Mouse (Mus musculus): Measurements from ENCODE around the gene Nepn.
"Not testable (repeated sequence)": the region's sequence is repeated elsewhere in the genome, so short reads cannot be mapped to it uniquely, and the experiment has no call there.

Gene Nepn

GRCm38 (mm10) chr10:52388922-52389430, at the start of gene Nepn:
Gene Nepn (plus strand): TSS chr10:52388972.
- no peak for DNase-seq

- not testable (repeated sequence) for DNase-seq
Observed at GRCm38 (mm10) chr10:52343324-52343723, 45.4 kb upstream of the Nepn start.

GRCm38 (mm10) chr10:52353184-52353583, 35.6 kb upstream of the Nepn start:
- no peak for DNase-seq

GRCm38 (mm10) chr10:52358467-52358866, 30.3 kb upstream of the Nepn start, which contains the start of gene Gm26741:
Gene Gm26741 (plus strand): TSS chr10:52358767.
- DNase-seq = no peak

- DNase-seq = no peak
Observed at GRCm38 (mm10) chr10:52360241-52360735, 28.5 kb upstream of the Nepn start.

GRCm38 (mm10) chr10:52360862-52361609, 27.7 kb upstream of the Nepn start:
- DNase-seq = no peak

GRCm38 (mm10) chr10:52368376-52368775, 20.4 kb upstream of the Nepn start:
- no peak for DNase-seq

GRCm38 (mm10) chr10:52373834-52374233, 14.9 kb upstream of the Nepn start:
- no peak for DNase-seq

- no peak for DNase-seq
Observed at GRCm38 (mm10) chr10:52374651-52375050, 14.1 kb upstream of the Nepn start.

- no peak for DNase-seq
Observed at GRCm38 (mm10) chr10:52376422-52376821, 12.3 kb upstream of the Nepn start.

GRCm38 (mm10) chr10:52377813-52378212, 11.0 kb upstream of the Nepn start:
- no peak for DNase-seq

GRCm38 (mm10) chr10:52381321-52381801, 7.4 kb upstream of the Nepn start:
- no peak for DNase-seq

- DNase-seq = peak; percentile 98
Observed at GRCm38 (mm10) chr10:52381845-52382591, 6.8 kb upstream of the Nepn start, which contains the start of gene Gopc. Gene Gopc (minus strand): TSS chr10:52382124.

- no peak for DNase-seq
Observed at GRCm38 (mm10) chr10:52383022-52383421, 5.8 kb upstream of the Nepn start.

- DNase-seq = no peak
Observed at GRCm38 (mm10) chr10:52383522-52383921, 5.2 kb upstream of the Nepn start.

GRCm38 (mm10) chr10:52384823-52385610, 3.8 kb upstream of the Nepn start:
- DNase-seq = peak; percentile 72

GRCm38 (mm10) chr10:52387192-52387591, 1.6 kb upstream of the Nepn start:
- no peak for DNase-seq

- DNase-seq = no peak
Observed at GRCm38 (mm10) chr10:52389438-52389837, 666 bp downstream of the Nepn start.

GRCm38 (mm10) chr10:52391208-52391607, 2.4 kb downstream of the Nepn start:
- DNase-seq = no peak

GRCm38 (mm10) chr10:52396647-52397046, 7.9 kb downstream of the Nepn start:
- no peak for DNase-seq

- no peak for DNase-seq
Observed at GRCm38 (mm10) chr10:52398715-52399114, 9.9 kb downstream of the Nepn start.

GRCm38 (mm10) chr10:52399722-52400121, 10.9 kb downstream of the Nepn start:
- no peak for DNase-seq

GRCm38 (mm10) chr10:52405160-52405559, 16.4 kb downstream of the Nepn start:
- no peak for DNase-seq

Data from lung, postnatal 10 days (tissue).